ENCODE assay signal across 34 mouse cellular contexts in genomic region chr19:22595246-22595645, GRCm38 (mm10).
DNase-seq lines count a peak whose midpoint lies in the region; ATAC-seq and TF ChIP-seq lines count a peak whose summit lies in the region.
"Had no signal": no experiment of that assay in that cellular context is flagged by ENCODE, and none has a peak within 500 bp of the region (broad histone marks: within the 10 kb centered on the region; RNA-seq: fewer than 3 reads in every experiment).

No protein-coding gene starts in this region.

- H3K9ac ChIP-seq in forebrain, embryonic 13.5 days, result no peak overlapping the region
- H3K9ac ChIP-seq: embryonic facial prominence, embryonic 15.5 days; heart, embryonic 13.5 days; intestine, embryonic 15.5 days; liver, embryonic 15.5 days; lung, embryonic 15.5 days; neural tube, embryonic 13.5 days had no signal

- ATAC-seq in forebrain, embryonic 13.5 days, result peak; percentile 93
- ATAC-seq: hindbrain, embryonic 16.5 days; intestine, embryonic 15.5 days; midbrain, embryonic 16.5 days had no signal

- TF ChIP-seq CTCF in layer of hippocampus, adult 2 months (conservative IDR thresholded peaks at IDR 0.05), result no peak

- H3K9me3 ChIP-seq in forebrain, embryonic 13.5 days (replicated peaks), result no peaks in the 10 kb centered on the region
- no peaks in the 10 kb centered on the region for H3K9me3 ChIP-seq in limb, embryonic 10.5 days (replicated peaks)
- H3K9me3 ChIP-seq: embryonic facial prominence, embryonic 15.5 days; G1E; heart, embryonic 13.5 days; intestine, embryonic 15.5 days; liver, embryonic 15.5 days; lung, embryonic 15.5 days; megakaryocyte, embryonic 14.5 days; neural tube, embryonic 13.5 days had no signal

- no peak overlapping the region for H3K27ac ChIP-seq in layer of hippocampus, adult 2 months
- no peak overlapping the region for H3K27ac ChIP-seq in forebrain, embryonic 13.5 days
- no peak overlapping the region for H3K27ac ChIP-seq in limb, embryonic 10.5 days
- H3K27ac ChIP-seq: embryonic facial prominence, embryonic 15.5 days; heart, adult 2 months; heart, embryonic 13.5 days; intestine, embryonic 15.5 days; liver, embryonic 15.5 days; lung, embryonic 15.5 days; neural tube, embryonic 13.5 days had no signal

- H3K27me3 ChIP-seq in forebrain, embryonic 13.5 days, result peaks cover 59% of the 10 kb centered on the region
- no peaks in the 10 kb centered on the region for H3K27me3 ChIP-seq in limb, embryonic 10.5 days (ENCODE audit: low read depth, poor library complexity, severe bottlenecking)
- H3K27me3 ChIP-seq: CH12.LX; embryonic facial prominence, embryonic 15.5 days; heart, embryonic 13.5 days; intestine, embryonic 15.5 days; liver, embryonic 15.5 days; lung, embryonic 15.5 days; megakaryocyte, embryonic 14.5 days; neural tube, embryonic 13.5 days had no signal

- H3K4me1 ChIP-seq in forebrain, embryonic 13.5 days, result peaks cover 11% of the 10 kb centered on the region; the same call in 1 of the 2 replicates
- H3K4me1 ChIP-seq in limb, embryonic 10.5 days, result peaks cover 23% of the 10 kb centered on the region
- H3K4me1 ChIP-seq: intestine, embryonic 15.5 days; liver, embryonic 15.5 days; megakaryocyte, embryonic 14.5 days; neural tube, embryonic 13.5 days had no signal

- no peak overlapping the region for H3K4me3 ChIP-seq in layer of hippocampus, adult 2 months
- H3K4me3 ChIP-seq in forebrain, embryonic 13.5 days, result no peak overlapping the region
- H3K4me3 ChIP-seq in limb, embryonic 10.5 days, result no peak overlapping the region
- H3K4me3 ChIP-seq: embryonic facial prominence, embryonic 15.5 days; heart, adult 2 months; heart, embryonic 13.5 days; intestine, embryonic 15.5 days; liver, embryonic 15.5 days; lung, embryonic 15.5 days; megakaryocyte, embryonic 14.5 days; myocyte; neural tube, embryonic 13.5 days had no signal

- DNase-seq in layer of hippocampus, adult 8-10 months (ENCODE audit: low spot score in 2 of 2), result peak; percentile 8 to 19
- DNase-seq in layer of hippocampus, adult 2 months (ENCODE audit: low spot score in 2 of 2), result no peak
- peak; percentile 5 for DNase-seq in embryo, embryonic 11 days
- peak; percentile 76 for DNase-seq in retina, embryonic 14.5 days (ENCODE audit: low spot score)
- DNase-seq in MN1 (ENCODE audit: low spot score), result no peak
- no peak for DNase-seq in limb, embryonic 10.5 days (ENCODE audit: low spot score)
- DNase-seq: adrenal gland, postnatal 10 days; B cell, adult 2 months; cerebellum, adult 8-10 months; cerebellum, postnatal 36 days; gastrocnemius, postnatal 36 days; heart, adult 2 months; heart, postnatal 4 days; kidney, adult 8-10 months; kidney, postnatal 25 days; left cerebral cortex, postnatal 4 days; liver; lung, postnatal 36 days; right cerebral cortex, adult 18-20 months; right cerebral cortex, postnatal 4 days; thymus, adult 2 months had no signal

- WGBS in forebrain, embryonic 13.5 days, result 9% methylated on average over 2 of the region's 2 CpGs
- WGBS in limb, embryonic 10.5 days, result 64% methylated on average over 2 of the region's 2 CpGs

- no peak overlapping the region for H3K4me2 ChIP-seq in forebrain, embryonic 13.5 days
- H3K4me2 ChIP-seq: embryonic facial prominence, embryonic 15.5 days; heart, embryonic 13.5 days; intestine, embryonic 15.5 days; liver, embryonic 15.5 days; lung, embryonic 15.5 days; neural tube, embryonic 13.5 days had no signal

- H3K36me3 ChIP-seq in forebrain, embryonic 13.5 days (ENCODE audit: poor library complexity, severe bottlenecking), result no peaks in the 10 kb centered on the region
- H3K36me3 ChIP-seq in limb, embryonic 10.5 days, result no peaks in the 10 kb centered on the region
- H3K36me3 ChIP-seq: embryonic facial prominence, embryonic 15.5 days; G1E; heart, embryonic 13.5 days; intestine, embryonic 15.5 days; liver, embryonic 15.5 days; lung, embryonic 15.5 days; neural tube, embryonic 13.5 days had no signal

Comparison
In these comparisons a context has a peak if more than half of its experiments do, and no peak if none do; other contexts are left out.
1. DNase-seq: peak in layer of hippocampus, adult 8-10 months (2 of 2), embryo, embryonic 11 days (single experiment) and retina, embryonic 14.5 days (single experiment); none in layer of hippocampus, adult 2 months (0 of 2), MN1 (single experiment) and limb, embryonic 10.5 days (single experiment).